Mouse (Mus musculus): ENCODE data around the gene Trub1. TPM values are rescaled to one million over a fixed set of nuclear protein-coding genes. Genes with fewer than 3 reads are reported as not detected.

Trub1 gene
- polyA plus RNA-seq (2014; fragmentation: Illumina TruSeq; extraction: RNeasy Lipid Tissue Mini Kit (QIAGEN cat#74804); ENCODE audit: low replicate concordance) = 8.4 TPM

GRCm38 (mm10) chr19:57452492-57453217, at the start of gene Trub1:
Gene Trub1, plus strand, starts transcription at chr19:57452912.

Other genes with a start within 250 kb of the Trub1 start
- gene Ablim1, start 138.0 kb upstream of the Trub1 start, polyA plus RNA-seq (2014; fragmentation: Illumina TruSeq; extraction: RNeasy Lipid Tissue Mini Kit (QIAGEN cat#74804); ENCODE audit: low replicate concordance) = 42.0 TPM
- gene Fam160b1, start 92.2 kb upstream of the Trub1 start, polyA plus RNA-seq (2014; fragmentation: Illumina TruSeq; extraction: RNeasy Lipid Tissue Mini Kit (QIAGEN cat#74804); ENCODE audit: low replicate concordance) = 37.4 TPM
- 25.4 TPM for gene Atrnl1, start 158.1 kb downstream of the Trub1 start, polyA plus RNA-seq (2014; fragmentation: Illumina TruSeq; extraction: RNeasy Lipid Tissue Mini Kit (QIAGEN cat#74804); ENCODE audit: low replicate concordance)

All from small intestine, adult 10 weeks (tissue).